Comparison of ENCODE assay signal across 8 mouse cellular contexts in genomic region chr5:73344310-73344709, GRCm38 (mm10). TPM values are rescaled to one million over a fixed set of nuclear protein-coding genes. Genes with fewer than 3 reads are reported as not detected.
DNase-seq lines count a peak whose midpoint lies in the region; ATAC-seq and TF ChIP-seq lines count a peak whose summit lies in the region.

No protein-coding gene starts in this region.

- no peak for TF ChIP-seq CTCF in midbrain, postnatal 0 days (IDR thresholded peaks at IDR 0.05)

- no peak overlapping the region; the same call in 1 of the 2 replicates for H3K4me2 ChIP-seq in midbrain, postnatal 0 days (ENCODE audit: low read depth, low read length, poor library complexity, severe bottlenecking)

- H3K9ac ChIP-seq in midbrain, postnatal 0 days (replicated peaks; ENCODE audit: low read length, poor library complexity, severe bottlenecking), result no peak overlapping the region

- no peaks in the 10 kb centered on the region for H3K27me3 ChIP-seq in midbrain, postnatal 0 days (ENCODE audit: insufficient read depth, low read length)

- no peaks in the 10 kb centered on the region for H3K36me3 ChIP-seq in midbrain, postnatal 0 days (ENCODE audit: insufficient read depth, low read length)

- H3K4me1 ChIP-seq in midbrain, postnatal 0 days (ENCODE audit: insufficient read depth, low read length), result peaks cover 8% of the 10 kb centered on the region; the same call in 1 of the 2 replicates

- no peak overlapping the region for H3K4me3 ChIP-seq in midbrain, postnatal 0 days (ENCODE audit: low read depth, low read length)

- peak; percentile 81 for ATAC-seq in midbrain, postnatal 0 days (ENCODE audit: low FRiP score)
- no peak for ATAC-seq in monocyte, adult 5-6 weeks (replicated peaks; ENCODE audit: insufficient number of reproducible peaks, low FRiP score, low TSS enrichment, poor library complexity, severe bottlenecking)

- 14% methylated on average over 10 of the region's 10 CpGs for WGBS in midbrain, postnatal 0 days

- H3K9me3 ChIP-seq in midbrain, postnatal 0 days (ENCODE audit: low read length), result no peaks in the 10 kb centered on the region

- peak; percentile 32 to 36 for DNase-seq in cerebellum, postnatal 10 days
- no peak for DNase-seq in cerebellum, adult 9-11 months
- peak; percentile 68 for DNase-seq in urinary bladder, postnatal 14 days (ENCODE audit: low spot score)
- no peak for DNase-seq in urinary bladder, adult 2 months (ENCODE audit: low spot score)
- DNase-seq in layer of hippocampus, adult 18-20 months (ENCODE audit: low spot score in 2 of 2), result peak; percentile 82 to 85
- peak; percentile 51 for DNase-seq in midbrain, postnatal 0 days (ENCODE audit: low spot score)
- no peak for DNase-seq in spleen, postnatal 4 days (ENCODE audit: low spot score in 2 of 2)

- H3K27ac ChIP-seq in midbrain, postnatal 0 days (ENCODE audit: low read depth, low read length), result no peak overlapping the region

RNA-seq across cellular contexts. Expression of gene Ociad2, which starts 3.5 kb away (rescaled TPM):
- polyA plus RNA-seq in urinary bladder, adult 2 months (2012; rRNA removed), result 38.7 and 44.8 TPM in 2 replicates
- 100 to 1,000 TPM; 124 to 136 TPM for total RNA-seq in layer of hippocampus, adult 18-20 months (2021)
- total RNA-seq in midbrain, postnatal 0 days (2014; rRNA removed), result 11.3 and 15.2 TPM in 2 replicates
- 27.5 and 30.0 TPM in 2 replicates for polyA plus RNA-seq in midbrain, postnatal 0 days (2015; fragmentation: Nextera tagmentation; extraction: Ambion mirVana)
- total RNA-seq in monocyte, adult 5-6 weeks (2017), result 0.68 TPM in 1 of 3 replicates, not detected in the others

RNA-seq across cellular contexts. Expression of gene Ociad1, which starts 51.7 kb away (rescaled TPM):
- 196 and 197 TPM in 2 replicates for polyA plus RNA-seq in urinary bladder, adult 2 months (2012; rRNA removed)
- 100 to 1,000 TPM; 467 to 470 TPM for total RNA-seq in layer of hippocampus, adult 18-20 months (2021)
- 188 and 195 TPM in 2 replicates for total RNA-seq in midbrain, postnatal 0 days (2014; rRNA removed)
- polyA plus RNA-seq in midbrain, postnatal 0 days (2015; fragmentation: Nextera tagmentation; extraction: Ambion mirVana), result 399 and 409 TPM in 2 replicates
- total RNA-seq in monocyte, adult 5-6 weeks (2017), result 252 to 293 TPM (median 259 TPM) in 3 replicates

Comparison
In these comparisons a context has a peak if more than half of its experiments do, and no peak if none do; other contexts are left out.
1. DNase-seq: peak in cerebellum, postnatal 10 days (2 of 2), urinary bladder, postnatal 14 days (single experiment), layer of hippocampus, adult 18-20 months (2 of 2) and midbrain, postnatal 0 days (single experiment); none in cerebellum, adult 9-11 months (single experiment), urinary bladder, adult 2 months (single experiment) and spleen, postnatal 4 days (0 of 2).